Mouse (Mus musculus) c-Kit-positive CD71-positive TER-119-positive erythroid progenitor cells, embryonic 14.5 days (primary cell): ENCODE measurements around the gene Gm11757.
"Not testable (repeated sequence)": the region's sequence is repeated elsewhere in the genome, so short reads cannot be mapped to it uniquely, and the experiment has no call there.

Source experiments
- DNase-seq: peaks from one replicate; pipeline ENCODE4 v3.0.0-alpha.2; 2013; ENCODE audit warnings: low spot score

Gm11757 gene

GRCm38 (mm10) chr4:73891012-73891411 lies at the start of gene Gm11757:
Gm11757 (minus strand) TSS chr4:73891112.
- not testable (repeated sequence) for DNase-seq

DNA sequence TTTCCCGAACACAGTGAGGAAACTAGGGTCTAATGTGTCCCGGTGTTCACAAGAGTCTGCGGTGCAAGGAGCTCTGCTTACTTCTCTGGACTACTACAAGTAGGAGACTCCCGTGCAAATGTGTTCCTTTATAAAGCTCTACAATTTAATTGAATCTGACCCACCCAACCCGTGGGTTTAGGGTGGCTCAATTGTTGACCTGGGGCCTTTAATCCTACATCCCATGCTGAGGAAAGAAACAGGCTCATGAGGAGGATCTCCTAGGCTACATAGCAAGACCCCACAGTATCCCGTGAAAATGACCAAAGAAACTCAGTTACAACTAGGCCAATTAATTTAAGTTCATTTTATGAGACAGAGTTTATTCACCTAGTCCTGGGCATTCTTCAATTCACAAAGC lies 29.7 kb upstream of the Gm11757 start, which contains the start of gene Gm11756:
Gm11756 (minus strand) TSS at position 101 of the 400 bp plus-strand sequence.
- DNase-seq, result not testable (repeated sequence)

GRCm38 (mm10) chr4:73905853-73906252 lies 14.9 kb upstream of the Gm11757 start, which contains the start of gene Gm13871:
Gm13871 (minus strand) TSS chr4:73905953.
- DNase-seq, result not testable (repeated sequence)

GRCm38 (mm10) chr4:73876166-73876565 lies 14.7 kb downstream of the Gm11757 start, which contains the start of gene Gm11758:
Gm11758 (minus strand) TSS chr4:73876266.
- DNase-seq, result not testable (repeated sequence)
